Mouse (Mus musculus): ENCODE data around the gene Slc28a2.
A peak's percentile ranks its signal among the peaks of the same experiment; 100 is the strongest.
"Not testable (repeated sequence)": the region's sequence is repeated elsewhere in the genome, so short reads cannot be mapped to it uniquely, and the experiment has no call there.

The Slc28a2 gene

GRCm38 (mm10) chr2:122467351-122468013, 41.2 kb downstream of the Slc28a2 start:
- peak; percentile 84 to 91 for DNase-seq (ENCODE audit: low spot score in 2 of 2)

GRCm38 (mm10) chr2:122469221-122469620, 42.9 kb downstream of the Slc28a2 start:
- peak; percentile 20 to 23 for DNase-seq (ENCODE audit: low spot score in 2 of 2)

GRCm38 (mm10) chr2:122476585-122476984, 50.3 kb downstream of the Slc28a2 start:
- DNase-seq (ENCODE audit: low spot score in 2 of 2) = no peak

GRCm38 (mm10) chr2:122483787-122484186, 57.5 kb downstream of the Slc28a2 start:
- DNase-seq (ENCODE audit: low spot score in 2 of 2) = not testable (repeated sequence)

- DNase-seq (ENCODE audit: low spot score in 2 of 2) = no peak
Observed at GRCm38 (mm10) chr2:122484641-122485040, 58.4 kb downstream of the Slc28a2 start, which contains the start of gene Gm14085. Gene Gm14085 (plus strand): TSS chr2:122484941.

DNA sequence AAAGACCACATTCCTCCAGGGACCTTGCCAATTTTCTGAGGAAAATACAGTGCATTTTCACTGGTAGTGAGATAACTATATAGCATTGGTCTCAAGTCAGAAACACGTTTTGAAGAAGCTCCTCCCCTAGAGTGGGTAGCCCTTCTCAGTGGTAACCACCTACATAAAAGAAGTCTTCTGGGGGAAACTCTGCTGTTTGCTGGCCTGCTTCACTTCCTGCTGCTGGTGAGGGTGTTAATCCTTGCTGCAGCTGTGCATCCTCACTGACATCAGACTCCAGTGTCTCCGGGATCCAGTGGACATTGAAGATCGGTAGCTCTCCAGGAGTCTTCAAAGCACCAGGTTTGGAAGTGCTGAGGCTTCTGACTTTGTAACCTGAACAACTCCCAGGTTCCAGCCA, 59.4 kb downstream of the Slc28a2 start:
- DNase-seq (ENCODE audit: low spot score in 2 of 2) = not testable (repeated sequence)

DNA sequence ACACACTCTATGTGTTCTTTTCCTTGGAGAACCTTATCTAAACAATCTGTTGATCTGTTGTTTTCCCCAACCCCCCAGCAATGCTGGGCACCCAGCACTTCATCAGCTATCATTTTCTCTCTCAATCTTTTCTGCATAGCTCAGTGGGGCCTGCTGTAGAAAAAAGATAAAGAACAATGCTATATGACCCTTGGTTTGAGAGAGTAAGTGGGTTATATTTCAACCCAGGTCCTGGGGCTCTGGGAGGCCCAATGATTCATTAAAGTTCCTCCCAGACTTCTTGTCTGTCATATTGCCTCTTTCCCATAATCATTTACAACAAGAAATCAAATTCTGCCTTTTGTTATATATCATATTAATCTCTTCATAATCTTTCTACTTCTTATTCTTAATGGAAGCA, 59.8 kb downstream of the Slc28a2 start:
- not testable (repeated sequence) for DNase-seq (ENCODE audit: low spot score in 2 of 2)

- no peak for DNase-seq (ENCODE audit: low spot score in 2 of 2)
Observed at GRCm38 (mm10) chr2:122486674-122487073, 60.4 kb downstream of the Slc28a2 start.
